Comparison of ENCODE assay signal across 12 mouse cellular contexts in the genomic region with DNA sequence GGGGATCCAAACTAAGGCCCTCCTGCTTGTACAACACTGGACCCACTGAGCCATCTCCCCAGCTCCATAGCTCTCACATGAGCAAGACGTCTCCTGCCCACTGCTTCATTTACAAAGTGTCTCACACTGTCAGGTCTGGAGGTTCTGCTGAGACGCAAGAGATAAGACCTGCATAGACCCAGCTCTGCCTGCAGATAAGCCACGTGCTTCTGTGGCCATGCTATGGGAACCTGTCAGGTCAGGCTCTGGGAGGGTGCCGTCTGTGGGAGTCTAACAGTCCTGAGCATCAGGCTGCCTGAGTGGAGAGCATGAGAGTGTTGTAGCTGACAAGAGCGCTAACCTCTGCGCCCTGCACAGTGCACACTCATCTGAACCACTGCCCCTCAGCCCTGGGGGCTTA.
"Had no signal": no experiment of that assay in that cellular context is flagged by ENCODE, and none has a peak within 500 bp of the region (broad histone marks: within the 10 kb centered on the region; RNA-seq: fewer than 3 reads in every experiment).

No protein-coding gene starts in this region.

- H3K4me1 ChIP-seq: lung, embryonic 15.5 days; midbrain, embryonic 12.5 days had no signal

- ATAC-seq: intestine, embryonic 16.5 days; midbrain, embryonic 16.5 days had no signal

- H3K27me3 ChIP-seq: limb, embryonic 12.5 days; lung, embryonic 15.5 days; midbrain, embryonic 12.5 days had no signal

- H3K27ac ChIP-seq: kidney, postnatal 0 days; limb, embryonic 12.5 days; lung, embryonic 15.5 days; midbrain, embryonic 12.5 days had no signal

- H3K9ac ChIP-seq: limb, embryonic 12.5 days; lung, embryonic 15.5 days; midbrain, embryonic 12.5 days had no signal

- DNase-seq: kidney, adult 8-10 months; kidney, postnatal 36 days; layer of hippocampus, adult 9-11 months; layer of hippocampus, postnatal 36 days; right cerebral cortex, adult 18-20 months; thymus, postnatal 4 days had no signal

- H3K9me3 ChIP-seq: limb, embryonic 12.5 days; lung, embryonic 15.5 days; midbrain, embryonic 12.5 days had no signal

- H3K4me3 ChIP-seq: limb, embryonic 12.5 days; lung, embryonic 15.5 days; midbrain, embryonic 12.5 days had no signal

- H3K4me2 ChIP-seq: limb, embryonic 12.5 days; lung, embryonic 15.5 days; midbrain, embryonic 12.5 days had no signal
